Mouse (Mus musculus): ENCODE data around the gene Pard3. TPM values are rescaled to one million over a fixed set of nuclear protein-coding genes. Genes with fewer than 3 reads are reported as not detected.

Pard3 gene
- polyA plus RNA-seq, 1 experiment from 2014 or later, result 16.4 TPM

DNA sequence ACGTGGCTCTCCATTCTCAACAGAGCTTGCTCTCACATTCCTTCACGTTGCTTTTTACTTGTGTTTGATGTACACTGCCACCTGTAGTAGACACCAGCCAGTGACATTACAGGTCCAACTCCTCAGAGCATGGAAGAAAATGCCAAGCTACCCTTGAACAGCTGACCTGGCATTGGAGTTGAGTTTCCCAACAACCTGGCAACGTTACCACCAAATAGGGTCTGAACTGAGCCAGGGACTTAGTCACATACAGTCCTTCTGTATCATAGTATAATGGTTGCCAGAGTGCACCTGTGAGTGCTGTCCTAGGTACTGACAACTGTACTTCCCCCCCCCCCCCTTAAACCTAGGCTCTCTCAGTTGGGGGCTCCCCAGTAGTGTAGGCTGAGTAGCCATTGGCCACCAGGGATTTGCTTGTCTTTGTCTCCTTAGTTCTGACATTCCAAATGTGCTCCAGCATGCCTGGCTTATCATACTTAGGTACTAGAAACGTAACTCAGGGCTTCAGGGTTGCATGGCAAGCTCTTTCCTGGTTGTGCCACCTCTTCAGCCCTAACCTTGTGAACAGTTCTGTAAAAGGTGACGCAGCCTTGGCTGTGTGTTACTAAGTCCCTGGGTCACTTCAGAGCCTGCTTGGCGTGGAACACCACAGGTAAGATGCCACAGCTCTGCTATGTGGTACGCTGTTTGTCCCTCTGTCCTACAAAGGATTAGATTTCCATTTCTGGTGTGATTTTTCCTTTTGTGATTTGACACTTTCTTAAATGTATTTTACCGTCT is 201.2 kb downstream of the Pard3 start:
- 88% methylated on average over 8 of the region's 8 CpGs for WGBS
- Histone ChIP-seq H3K27me3 (replicated peaks; ENCODE audit: control insufficient read depth, insufficient read depth, low read length) (no peaks in the 10 kb centered on the region), H3K4me2 (ENCODE audit: low read length) (no peak overlapping the region), H3K4me1 (replicated peaks; ENCODE audit: control insufficient read depth, insufficient read depth, low read length) (peaks cover 12% of the 10 kb centered on the region), H3K36me3 (ENCODE audit: control insufficient read depth, insufficient read depth) (no peaks in the 10 kb centered on the region), H3K9ac (replicated peaks; ENCODE audit: low read depth, low read length) (no peak overlapping the region), H3K4me3 (replicated peaks; ENCODE audit: low read length) (no peak overlapping the region), H3K27ac (ENCODE audit: low read length) (no peak overlapping the region), H3K9me3 (ENCODE audit: control insufficient read depth, low read length) (no peaks in the 10 kb centered on the region)
- ATAC-seq, result no peak

DNA sequence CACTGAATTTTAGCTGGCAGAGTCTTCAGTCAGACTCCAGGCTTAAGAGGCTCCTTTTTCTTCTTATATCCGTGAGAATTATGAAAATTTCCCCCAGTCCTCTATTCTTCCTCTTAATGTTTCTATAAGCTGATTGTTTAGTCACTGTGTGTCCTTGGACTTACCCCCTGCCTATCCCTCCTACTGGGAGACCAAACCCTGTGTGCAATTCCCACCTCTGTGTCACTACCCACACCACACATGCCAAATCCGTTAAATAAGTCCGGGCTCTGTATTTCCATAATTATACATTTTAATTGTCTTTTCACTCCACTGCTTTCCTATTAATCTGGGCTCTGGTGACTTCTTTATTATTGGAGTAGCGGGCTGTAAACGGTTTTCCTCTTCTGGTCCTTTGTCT is 203.1 kb downstream of the Pard3 start:
- H3K4me2 ChIP-seq (ENCODE audit: low read length), result no peak overlapping the region
- H3K36me3 ChIP-seq (ENCODE audit: control insufficient read depth, insufficient read depth), result no peaks in the 10 kb centered on the region
- H3K4me1 ChIP-seq (replicated peaks; ENCODE audit: control insufficient read depth, insufficient read depth, low read length), result peaks cover 12% of the 10 kb centered on the region
- no peak overlapping the region for H3K9ac ChIP-seq (replicated peaks; ENCODE audit: low read depth, low read length)
- H3K27ac ChIP-seq (ENCODE audit: low read length), result no peak overlapping the region
- H3K4me3 ChIP-seq (replicated peaks; ENCODE audit: low read length), result no peak overlapping the region
- 9% methylated on average over 5 of the region's 5 CpGs for WGBS
- H3K9me3 ChIP-seq (ENCODE audit: control insufficient read depth, low read length), result no peaks in the 10 kb centered on the region
- no peaks in the 10 kb centered on the region for H3K27me3 ChIP-seq (replicated peaks; ENCODE audit: control insufficient read depth, insufficient read depth, low read length)
- ATAC-seq, result no peak

GRCm38 (mm10) chr8:127268239-127269024 is 204.7 kb downstream of the Pard3 start:
- no peak overlapping the region for H3K9ac ChIP-seq (replicated peaks; ENCODE audit: low read depth, low read length)
- ATAC-seq, result peak; percentile 47; the same call in 1 of the 2 replicates
- no peaks in the 10 kb centered on the region for H3K36me3 ChIP-seq (ENCODE audit: control insufficient read depth, insufficient read depth)
- H3K4me2 ChIP-seq (ENCODE audit: low read length), result no peak overlapping the region
- peaks cover 12% of the 10 kb centered on the region for H3K4me1 ChIP-seq (replicated peaks; ENCODE audit: control insufficient read depth, insufficient read depth, low read length)
- WGBS, result 38% methylated on average over 12 of the region's 12 CpGs
- no peaks in the 10 kb centered on the region for H3K9me3 ChIP-seq (ENCODE audit: control insufficient read depth, low read length)
- no peaks in the 10 kb centered on the region for H3K27me3 ChIP-seq (replicated peaks; ENCODE audit: control insufficient read depth, insufficient read depth, low read length)
- H3K4me3 ChIP-seq (replicated peaks; ENCODE audit: low read length), result no peak overlapping the region
- no peak overlapping the region for H3K27ac ChIP-seq (ENCODE audit: low read length)

- Histone ChIP-seq H3K4me2 (ENCODE audit: low read length) (no peak overlapping the region), H3K36me3 (ENCODE audit: control insufficient read depth, insufficient read depth) (no peaks in the 10 kb centered on the region), H3K27me3 (replicated peaks; ENCODE audit: control insufficient read depth, insufficient read depth, low read length) (no peaks in the 10 kb centered on the region), H3K9ac (replicated peaks; ENCODE audit: low read depth, low read length) (no peak overlapping the region), H3K4me1 (replicated peaks; ENCODE audit: control insufficient read depth, insufficient read depth, low read length) (peaks cover 12% of the 10 kb centered on the region), H3K27ac (ENCODE audit: low read length) (no peak overlapping the region), H3K9me3 (ENCODE audit: control insufficient read depth, low read length) (no peaks in the 10 kb centered on the region), H3K4me3 (replicated peaks; ENCODE audit: low read length) (no peak overlapping the region)
- ATAC-seq, result no peak
- WGBS, result 70% methylated on average over 2 of the region's 2 CpGs
Observed at GRCm38 (mm10) chr8:127269082-127269747, 205.5 kb downstream of the Pard3 start.

DNA sequence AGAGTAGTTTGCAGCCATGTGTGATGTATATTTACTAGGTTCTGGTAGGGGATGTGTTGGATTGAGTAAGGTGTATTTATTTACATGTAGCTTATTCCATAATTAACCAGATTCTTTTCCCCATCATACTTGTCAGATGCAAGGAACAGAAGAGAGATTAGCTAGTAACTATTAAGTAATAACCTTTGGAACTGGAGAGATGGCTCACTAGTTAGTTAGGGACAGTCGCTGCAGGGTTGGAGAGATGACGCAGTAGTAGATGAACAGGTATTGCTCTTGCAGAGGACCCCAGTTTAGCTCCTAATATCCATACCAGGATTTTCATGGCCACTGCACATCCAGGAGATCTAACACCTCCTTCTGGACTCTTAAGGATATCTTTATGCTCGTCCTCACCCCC is 207.5 kb downstream of the Pard3 start:
- Histone ChIP-seq H3K4me3 (replicated peaks; ENCODE audit: low read length) (no peak overlapping the region), H3K27ac (ENCODE audit: low read length) (no peak overlapping the region), H3K4me1 (replicated peaks; ENCODE audit: control insufficient read depth, insufficient read depth, low read length) (peaks cover 12% of the 10 kb centered on the region), H3K36me3 (ENCODE audit: control insufficient read depth, insufficient read depth) (no peaks in the 10 kb centered on the region), H3K27me3 (replicated peaks; ENCODE audit: control insufficient read depth, insufficient read depth, low read length) (no peaks in the 10 kb centered on the region), H3K9me3 (ENCODE audit: control insufficient read depth, low read length) (no peaks in the 10 kb centered on the region), H3K9ac (replicated peaks; ENCODE audit: low read depth, low read length) (no peak overlapping the region), H3K4me2 (ENCODE audit: low read length) (no peak overlapping the region)
- 91% methylated on average over 3 of the region's 3 CpGs for WGBS
- ATAC-seq, result no peak

DNA sequence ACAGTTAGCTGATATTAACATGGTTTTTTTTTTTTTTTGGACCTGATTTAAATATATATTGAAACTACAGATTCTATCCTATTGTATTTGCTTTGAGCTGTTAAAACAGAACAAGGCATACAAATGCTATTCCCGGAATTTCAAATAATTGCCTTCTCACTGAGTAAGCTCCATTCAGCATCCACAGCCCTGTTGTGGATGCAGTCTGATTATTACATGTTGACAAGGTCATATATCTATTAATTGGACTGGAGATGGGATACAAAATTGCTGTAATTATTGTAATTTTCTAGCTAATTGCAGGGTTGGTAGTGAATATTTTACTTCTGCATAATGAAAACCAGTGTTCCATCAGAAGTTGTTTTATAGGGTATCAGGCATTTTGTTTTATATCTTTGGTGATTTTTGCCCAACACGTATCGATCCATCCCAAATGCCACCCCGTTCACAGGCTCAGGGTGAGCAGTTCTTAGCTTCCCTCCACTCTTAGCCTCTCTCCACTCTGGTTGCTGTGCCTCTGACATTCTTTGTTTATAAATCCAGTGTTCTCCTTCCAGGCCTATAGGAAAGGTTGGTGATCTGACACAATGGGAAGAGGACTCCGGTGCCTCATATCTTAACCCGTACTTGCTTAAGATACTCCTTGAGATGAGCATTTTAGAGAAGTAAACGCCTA is 216.7 kb downstream of the Pard3 start:
- no peak overlapping the region for H3K4me2 ChIP-seq (ENCODE audit: low read length)
- H3K27ac ChIP-seq (ENCODE audit: low read length), result 0 out of 2 replicates have a peak overlapping the region, but pooled peaks have one; percentile 8
- no peaks in the 10 kb centered on the region for H3K27me3 ChIP-seq (replicated peaks; ENCODE audit: control insufficient read depth, insufficient read depth, low read length)
- ATAC-seq, result peak; percentile 71
- H3K4me1 ChIP-seq (replicated peaks; ENCODE audit: control insufficient read depth, insufficient read depth, low read length), result peaks cover 11% of the 10 kb centered on the region
- H3K9me3 ChIP-seq (ENCODE audit: control insufficient read depth, low read length), result no peaks in the 10 kb centered on the region
- H3K9ac ChIP-seq (replicated peaks; ENCODE audit: low read depth, low read length), result no peak overlapping the region
- 69% methylated on average over 7 of the region's 7 CpGs for WGBS
- H3K4me3 ChIP-seq (replicated peaks; ENCODE audit: low read length), result no peak overlapping the region
- H3K36me3 ChIP-seq (ENCODE audit: control insufficient read depth, insufficient read depth), result no peaks in the 10 kb centered on the region

DNA sequence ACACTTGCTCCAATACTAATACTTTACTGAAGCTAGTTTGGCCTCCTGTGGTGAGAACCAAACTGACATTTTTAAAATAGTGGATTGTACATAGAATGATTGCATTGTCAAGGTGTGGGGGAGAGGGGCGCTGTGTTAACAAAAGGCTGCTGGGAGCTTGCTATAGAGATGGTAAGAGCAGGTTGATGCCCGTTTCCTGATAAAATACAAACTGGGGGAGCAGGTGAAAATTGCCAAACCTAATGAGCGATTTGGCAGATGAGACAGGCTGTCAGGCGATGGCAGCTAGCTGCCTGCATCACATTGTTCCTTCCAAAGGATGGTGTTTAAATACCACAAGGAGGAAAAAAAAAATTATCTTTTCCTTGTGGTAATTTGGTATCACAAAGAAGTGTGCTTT is 217.3 kb downstream of the Pard3 start:
- no peak overlapping the region for H3K4me2 ChIP-seq (ENCODE audit: low read length)
- 0 out of 2 replicates have a peak overlapping the region, but pooled peaks have one; percentile 8 for H3K27ac ChIP-seq (ENCODE audit: low read length)
- ATAC-seq, result 0 out of 2 replicates have a peak, but pooled peaks have one; percentile 9
- H3K4me1 ChIP-seq (replicated peaks; ENCODE audit: control insufficient read depth, insufficient read depth, low read length), result peaks cover 11% of the 10 kb centered on the region
- no peaks in the 10 kb centered on the region for H3K27me3 ChIP-seq (replicated peaks; ENCODE audit: control insufficient read depth, insufficient read depth, low read length)
- no peaks in the 10 kb centered on the region for H3K9me3 ChIP-seq (ENCODE audit: control insufficient read depth, low read length)
- no peak overlapping the region for H3K4me3 ChIP-seq (replicated peaks; ENCODE audit: low read length)
- no peaks in the 10 kb centered on the region for H3K36me3 ChIP-seq (ENCODE audit: control insufficient read depth, insufficient read depth)
- 40% methylated on average over 4 of the region's 4 CpGs for whole genome bisulfite sequencing
- no peak overlapping the region for H3K9ac ChIP-seq (replicated peaks; ENCODE audit: low read depth, low read length)

GRCm38 (mm10) chr8:127284462-127285216 is 220.9 kb downstream of the Pard3 start:
- H3K9me3 ChIP-seq (ENCODE audit: control insufficient read depth, low read length), result no peaks in the 10 kb centered on the region
- no peak overlapping the region for H3K27ac ChIP-seq (ENCODE audit: low read length)
- no peak; the same call in 1 of the 2 replicates for ATAC-seq
- no peaks in the 10 kb centered on the region for H3K36me3 ChIP-seq (ENCODE audit: control insufficient read depth, insufficient read depth)
- 84% methylated on average over 9 of the region's 9 CpGs for WGBS
- H3K27me3 ChIP-seq (replicated peaks; ENCODE audit: control insufficient read depth, insufficient read depth, low read length), result no peaks in the 10 kb centered on the region
- no peak overlapping the region for H3K4me2 ChIP-seq (ENCODE audit: low read length)
- no peak overlapping the region for H3K9ac ChIP-seq (replicated peaks; ENCODE audit: low read depth, low read length)
- H3K4me1 ChIP-seq (replicated peaks; ENCODE audit: control insufficient read depth, insufficient read depth, low read length), result peaks cover 11% of the 10 kb centered on the region
- no peak overlapping the region for H3K4me3 ChIP-seq (replicated peaks; ENCODE audit: low read length)
